Mouse (Mus musculus) activated CD4-positive, CD25-positive, alpha-beta regulatory T cell, adult 4 months (primary cell): ENCODE data around the gene Exo5. TPM values are rescaled to one million over a fixed set of nuclear protein-coding genes. Genes with fewer than 3 reads are reported as not detected.

Source experiments
- ATAC-seq: one replicate; pipeline ENCODE4 v1.8.0; 2017
- polyA plus RNA-seq, 2 experiments: library from polyadenylated mRNA; unstranded; fragments of 100-300 nt; shearing (Covaris generic); gene quantifications; one replicate each; pipeline ENCODE4 v1.2.1; 2017

Exo5 gene
- polyA plus RNA-seq, 2 experiments from 2014 or later = 28.2 to 30.5 TPM

- ATAC-seq = no peak
Measured at GRCm38 (mm10) chr4:120904533-120904932, 20.3 kb downstream of the Exo5 start.

DNA sequence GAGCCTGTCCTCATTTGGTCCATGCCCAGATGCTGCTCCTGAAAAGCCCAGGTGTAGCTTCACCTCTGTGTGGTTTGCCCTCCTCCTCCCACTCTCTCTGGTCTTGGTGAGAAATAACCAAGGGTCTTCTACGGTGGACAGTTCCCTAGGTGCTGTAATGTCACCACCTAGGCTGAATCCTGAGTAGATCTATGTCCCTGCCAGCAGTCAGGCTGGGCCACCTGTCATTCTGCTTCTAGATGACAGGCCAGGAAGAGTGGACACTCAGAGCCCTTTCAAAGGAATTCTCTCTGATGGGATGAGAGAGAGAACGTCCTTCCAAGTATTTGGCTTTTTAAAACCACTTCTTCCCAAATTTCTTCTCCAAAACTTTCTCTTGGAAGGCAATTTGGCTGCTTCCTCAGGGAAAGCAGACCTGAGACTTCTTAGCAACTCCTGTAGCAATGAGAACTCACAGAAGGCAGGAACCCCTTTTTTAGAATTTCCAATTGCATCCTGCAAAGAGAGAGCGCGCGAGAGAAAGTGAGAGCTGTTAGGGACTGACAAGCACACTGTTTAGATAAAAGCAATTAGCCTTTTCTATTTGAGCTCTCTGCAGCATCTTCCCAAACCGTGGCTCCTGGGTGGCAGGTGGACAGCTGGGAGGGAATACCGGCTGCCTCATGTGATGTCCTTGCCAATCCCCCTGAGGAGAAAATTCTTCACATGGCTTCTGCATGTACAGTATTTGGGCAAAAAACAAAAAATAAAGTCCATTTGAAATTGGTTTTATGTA, 28.8 kb downstream of the Exo5 start:
- ATAC-seq = no peak

- ATAC-seq = no peak
Measured at GRCm38 (mm10) chr4:120895226-120895625, 29.6 kb downstream of the Exo5 start.

DNA sequence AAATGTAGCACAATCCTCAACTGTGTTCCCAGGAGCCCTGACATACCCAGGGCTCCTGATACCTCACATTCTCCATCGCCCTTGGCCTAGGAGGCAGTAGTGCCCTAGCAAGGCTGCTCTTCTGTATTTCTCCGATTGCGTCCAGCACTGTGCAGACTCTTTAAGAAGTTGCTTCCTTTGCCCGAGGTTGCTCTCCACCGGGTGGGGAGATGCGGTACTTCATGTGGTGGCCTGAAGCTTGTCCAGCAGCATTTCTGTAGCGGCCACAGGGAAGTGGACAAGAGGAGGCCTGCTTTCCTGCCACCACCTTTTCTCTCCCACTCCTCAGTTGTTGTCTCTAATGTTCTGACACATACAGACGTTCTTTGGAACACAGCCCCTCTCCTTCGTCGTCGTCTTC, 30.2 kb downstream of the Exo5 start:
- no peak for ATAC-seq

- no peak for ATAC-seq
Measured at GRCm38 (mm10) chr4:120893656-120894401, 31.0 kb downstream of the Exo5 start.

DNA sequence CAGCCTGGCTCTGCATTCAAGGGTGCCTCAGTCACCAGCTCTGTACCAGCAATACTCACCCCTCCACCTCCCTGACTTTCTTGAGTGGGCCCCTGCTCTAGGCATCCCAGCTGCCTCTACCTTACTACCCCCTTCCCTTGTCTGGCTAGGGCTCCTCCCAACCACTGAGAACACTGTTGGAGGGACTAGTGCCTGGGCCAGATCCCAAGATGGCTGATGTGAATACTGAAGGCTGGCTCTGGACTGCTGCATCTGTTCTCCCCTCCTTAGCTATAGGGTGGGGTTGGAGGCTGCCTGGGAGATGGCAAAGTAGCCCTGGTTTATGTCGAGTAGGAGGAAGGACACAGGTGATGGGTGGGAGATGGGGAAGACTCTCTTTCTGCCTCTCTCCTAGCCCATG, 32.3 kb downstream of the Exo5 start:
- no peak for ATAC-seq

DNA sequence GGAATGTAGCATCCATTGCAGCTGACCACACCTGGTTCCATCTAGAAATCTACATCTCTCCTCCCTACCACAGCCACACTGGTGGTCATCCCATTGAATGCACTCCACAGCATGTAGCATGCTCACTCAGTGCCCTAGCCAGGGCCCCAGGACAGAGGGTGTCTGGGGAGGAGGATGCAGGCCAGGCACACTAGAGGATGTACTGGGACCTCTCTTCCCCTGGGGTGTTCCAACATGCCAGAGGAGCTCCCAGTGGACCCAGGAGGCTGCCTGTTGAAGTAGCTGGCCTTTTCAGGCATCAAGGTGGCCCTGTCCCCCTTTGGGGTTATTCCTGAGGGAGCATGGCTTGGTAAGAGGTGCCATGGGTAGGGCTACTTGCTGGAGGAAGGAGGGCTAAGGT, 32.9 kb downstream of the Exo5 start:
- ATAC-seq = no peak

DNA sequence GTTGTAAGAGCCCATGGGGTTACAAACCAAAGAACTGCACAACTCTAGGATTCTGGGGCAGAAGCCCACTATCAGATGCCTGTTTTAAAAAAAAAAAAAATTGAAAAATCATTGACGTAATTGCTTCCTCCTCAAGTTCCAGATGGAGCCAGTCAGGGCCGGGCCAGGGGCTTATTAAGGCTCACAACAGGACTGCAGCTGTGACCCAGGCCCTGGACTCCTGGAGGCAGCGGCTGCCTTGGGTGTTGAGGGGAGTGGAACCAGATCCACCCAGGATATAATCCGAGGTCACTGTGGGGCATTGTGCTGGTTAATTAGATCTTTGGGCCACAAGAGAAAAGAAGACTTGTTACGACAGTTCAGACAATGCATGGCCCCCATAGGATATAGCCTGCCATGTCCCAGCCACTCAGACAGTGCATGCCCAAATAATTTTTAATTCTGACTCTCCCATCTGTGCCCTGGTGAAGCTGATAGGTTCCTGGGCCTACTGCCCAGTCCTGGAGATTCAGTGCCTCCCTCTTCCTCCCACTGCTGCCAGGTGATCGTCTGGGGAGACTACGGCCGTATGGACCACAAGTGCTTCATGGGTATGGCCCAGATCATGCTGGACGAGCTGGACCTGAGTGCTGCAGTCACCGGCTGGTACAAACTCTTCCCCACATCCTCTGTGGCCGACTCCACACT, 33.9 kb downstream of the Exo5 start:
- ATAC-seq = no peak

- ATAC-seq = no peak
Measured at GRCm38 (mm10) chr4:120888884-120889283, 35.9 kb downstream of the Exo5 start.

DNA sequence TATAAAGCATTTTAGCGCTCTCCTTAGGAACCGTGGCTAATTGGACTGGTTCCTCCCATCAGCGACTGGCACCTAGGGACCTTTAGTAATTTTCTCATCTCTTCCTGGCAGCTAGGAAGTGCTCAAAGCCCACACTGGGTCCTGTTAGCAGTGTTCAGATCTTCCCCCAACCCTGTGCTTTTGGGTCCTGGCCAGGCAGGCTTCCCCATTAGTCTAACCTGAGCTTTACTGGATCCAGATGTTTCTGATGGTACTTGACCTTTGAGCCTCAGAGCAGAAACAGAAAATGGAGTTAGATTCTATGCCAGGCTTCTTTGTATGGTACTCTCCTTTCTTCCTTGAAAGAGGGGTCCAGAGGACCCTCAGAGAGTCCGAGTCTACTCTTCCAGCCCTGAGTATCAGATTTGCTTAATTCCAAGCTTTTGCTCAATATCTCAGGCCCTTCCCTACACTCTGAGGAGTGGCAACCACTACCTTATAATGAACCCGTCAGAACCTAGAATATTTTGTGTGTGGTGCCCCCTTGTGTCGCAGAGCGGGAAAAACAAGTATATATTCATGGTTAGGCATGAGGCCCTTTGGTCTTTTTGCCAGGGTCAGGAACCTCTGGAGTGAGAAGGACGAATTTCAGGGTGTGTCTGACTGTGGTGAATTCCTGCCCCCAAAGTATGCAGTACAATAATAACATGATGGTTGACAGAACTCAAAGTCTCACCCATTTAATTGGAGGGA, 37.3 kb downstream of the Exo5 start:
- peak; percentile 36 for ATAC-seq

DNA sequence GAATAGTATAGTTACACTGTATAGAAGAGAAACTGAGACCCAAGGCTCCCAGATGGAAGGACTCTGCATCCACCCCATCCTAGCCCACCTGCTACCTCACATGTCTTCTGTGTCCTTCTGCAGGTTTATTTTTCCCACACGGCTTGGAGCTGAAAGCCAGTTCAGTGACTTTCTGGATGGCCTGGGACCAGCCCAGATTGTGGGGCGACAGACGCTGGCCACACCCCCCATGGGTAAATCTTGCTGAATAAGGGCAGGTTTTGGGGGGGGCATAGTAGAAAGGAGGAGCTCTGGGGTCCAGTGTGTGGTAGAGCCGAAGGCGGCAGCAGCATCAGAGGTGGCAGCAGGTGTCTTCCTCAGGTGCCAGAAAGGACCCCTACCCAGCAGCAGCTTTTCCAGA, 38.0 kb downstream of the Exo5 start:
- ATAC-seq = no peak

DNA sequence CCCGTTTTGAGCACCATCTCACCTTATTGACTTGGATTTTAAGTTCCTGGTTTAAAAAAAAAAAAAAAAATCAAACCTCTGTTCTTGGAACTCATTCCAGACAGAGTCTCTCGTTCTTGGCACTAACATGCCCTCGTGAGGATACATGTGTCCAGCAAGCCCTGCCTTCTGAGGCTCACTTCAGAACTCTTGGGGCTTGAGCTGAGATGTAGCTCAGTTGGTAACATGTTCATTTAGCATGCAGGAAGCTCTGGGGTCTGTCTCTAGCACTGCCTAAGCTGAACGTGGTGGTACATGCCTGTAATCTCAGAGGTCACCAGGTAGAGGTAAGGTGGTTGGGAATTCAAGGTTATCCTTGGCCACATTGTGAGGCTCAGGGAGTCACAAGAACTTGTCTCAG, 38.7 kb downstream of the Exo5 start:
- ATAC-seq = no peak

DNA sequence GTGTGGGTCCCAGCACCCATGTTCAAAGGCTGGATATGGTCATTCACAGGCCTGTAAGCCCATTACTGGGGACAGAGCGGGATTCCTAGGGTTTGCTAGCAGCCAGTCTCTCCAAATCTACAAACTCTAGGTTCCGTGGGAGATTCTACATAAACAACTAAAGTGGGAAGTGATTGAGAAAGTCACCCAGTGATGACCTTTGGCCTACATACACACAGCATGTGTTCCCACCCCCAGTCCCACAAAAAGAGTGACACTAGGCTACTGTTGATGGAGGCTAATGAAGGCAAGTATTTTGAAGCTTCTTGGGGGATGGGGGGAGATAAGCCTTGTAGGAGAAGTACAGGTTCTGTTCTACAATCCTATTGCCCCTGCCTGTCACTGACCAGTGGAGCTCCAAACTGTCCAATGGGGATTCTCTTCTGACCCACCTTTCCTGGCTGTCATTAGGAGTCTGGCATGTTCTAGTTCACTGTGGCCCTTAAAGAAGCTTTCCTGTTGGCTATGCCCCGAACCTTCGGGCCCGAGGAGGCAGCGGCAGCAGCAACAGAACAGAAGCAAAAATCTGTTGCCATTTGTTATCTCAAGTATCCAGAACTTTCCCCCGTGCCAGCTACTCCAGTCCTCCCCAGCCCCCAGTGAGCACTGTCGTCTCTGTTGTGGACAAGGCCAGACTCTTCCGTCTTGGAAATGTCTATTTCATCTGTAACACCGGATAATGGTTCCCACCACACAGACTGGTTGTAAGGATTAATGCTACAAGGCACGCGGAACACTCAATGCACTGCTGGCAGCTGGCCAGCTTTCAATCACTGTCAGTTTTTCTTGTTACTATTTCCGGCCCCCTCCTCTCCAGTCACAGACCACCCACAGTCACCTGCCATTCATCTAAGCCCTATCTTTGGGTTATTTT, 39.4 kb downstream of the Exo5 start:
- ATAC-seq = no peak

- peak; percentile 93 for ATAC-seq
Measured at GRCm38 (mm10) chr4:120882002-120882625, 42.7 kb downstream of the Exo5 start.

DNA sequence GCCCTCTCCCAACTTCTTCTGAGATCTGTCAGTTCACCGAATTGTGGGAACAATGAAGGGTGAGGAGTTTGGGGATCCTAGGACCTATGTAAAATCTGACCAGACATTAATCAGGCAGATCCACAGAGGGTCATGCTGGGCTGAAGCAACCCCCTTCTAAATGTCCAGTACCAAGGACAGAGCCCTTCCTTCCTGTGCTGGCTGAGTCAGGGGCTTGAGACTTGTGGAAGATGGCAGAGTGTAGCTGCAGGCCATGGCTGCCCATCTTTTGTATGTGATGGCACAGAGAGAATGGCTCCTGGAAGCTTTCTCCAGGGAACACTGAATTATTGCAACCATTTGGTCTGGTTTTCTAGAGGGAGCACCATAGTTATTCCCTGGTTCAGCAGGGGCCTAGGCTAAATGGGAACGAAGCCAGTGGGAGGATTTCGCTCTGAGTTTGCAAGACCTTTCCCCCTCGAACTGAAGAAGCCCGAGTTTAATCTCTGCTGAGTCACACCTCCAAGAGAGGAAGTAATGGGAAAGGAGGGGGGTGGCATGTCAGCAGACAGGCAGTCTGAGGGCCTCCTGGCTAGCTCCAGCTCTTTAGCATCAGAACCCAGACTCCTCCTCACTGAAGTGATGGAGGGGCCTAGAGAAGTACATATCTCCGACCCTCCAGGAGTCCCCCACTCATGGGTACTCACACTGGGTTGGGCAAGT, 43.9 kb downstream of the Exo5 start:
- ATAC-seq = no peak

DNA sequence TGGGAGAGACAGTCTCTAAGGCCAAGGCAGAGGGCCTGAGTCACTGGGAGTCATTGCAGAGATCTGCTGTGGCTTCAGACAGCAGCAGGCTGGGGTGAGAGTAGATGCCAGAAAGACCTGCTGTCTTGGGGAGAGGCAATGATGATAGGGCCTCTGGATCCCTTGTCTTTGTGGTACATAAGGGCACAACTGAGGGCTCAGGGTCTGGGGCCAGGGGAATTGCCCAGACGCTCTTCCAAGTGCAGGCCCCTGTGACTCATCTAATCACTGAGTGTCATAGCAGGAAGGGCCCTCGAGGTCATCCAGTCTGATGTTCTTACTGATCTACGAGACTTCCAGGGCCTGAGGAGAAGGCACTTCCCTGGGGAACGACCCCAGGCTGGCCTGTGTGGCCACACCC, 45.4 kb downstream of the Exo5 start:
- no peak for ATAC-seq

DNA sequence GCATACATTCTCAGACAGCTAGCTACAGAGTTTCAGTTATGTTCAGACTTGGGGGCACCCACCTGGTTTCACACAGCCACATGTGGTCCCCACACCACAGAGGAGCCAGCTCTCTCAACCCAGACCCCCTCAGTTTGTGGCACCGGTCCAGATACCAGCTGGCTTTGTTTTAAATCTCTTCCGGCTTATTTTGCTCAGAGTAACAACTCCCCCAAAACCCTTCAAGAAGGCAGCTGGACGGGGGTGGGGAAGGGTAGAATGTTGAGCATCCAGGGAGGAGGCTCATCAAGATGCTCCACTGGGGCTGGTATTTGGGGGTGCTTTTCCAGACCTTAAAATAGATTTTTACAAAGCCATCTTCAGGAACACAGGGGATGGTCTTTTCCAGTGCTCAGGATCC, 46.1 kb downstream of the Exo5 start:
- no peak for ATAC-seq

GRCm38 (mm10) chr4:120875961-120876360, 48.9 kb downstream of the Exo5 start:
- no peak for ATAC-seq
